Mouse (Mus musculus): ENCODE measurements around the gene Cd302.
A peak's percentile ranks its signal among the peaks of the same experiment; 100 is the strongest.

Gene Cd302

GRCm38 (mm10) chr2:60252782-60253181 lies 31.5 kb downstream of the Cd302 start:
- DNase-seq: no peak

- no peak for DNase-seq
These were observed 49.8 kb downstream of the Cd302 start for GRCm38 (mm10) chr2:60234506-60234905.

GRCm38 (mm10) chr2:60233147-60233546 lies 51.1 kb downstream of the Cd302 start:
- DNase-seq: no peak

GRCm38 (mm10) chr2:60230361-60230760 lies 53.9 kb downstream of the Cd302 start:
- no peak for DNase-seq

GRCm38 (mm10) chr2:60228470-60228869 lies 55.8 kb downstream of the Cd302 start:
- no peak for DNase-seq

- no peak for DNase-seq
These were observed 60.8 kb downstream of the Cd302 start for GRCm38 (mm10) chr2:60223489-60223888.

GRCm38 (mm10) chr2:60221954-60222353 lies 62.3 kb downstream of the Cd302 start:
- no peak for DNase-seq

- DNase-seq: peak; percentile 41
These were observed 63.1 kb downstream of the Cd302 start for GRCm38 (mm10) chr2:60221236-60221635.

GRCm38 (mm10) chr2:60217620-60218019 lies 66.7 kb downstream of the Cd302 start:
- DNase-seq: no peak

GRCm38 (mm10) chr2:60216547-60217153 lies 67.6 kb downstream of the Cd302 start:
- no peak for DNase-seq

- no peak for DNase-seq
These were observed 69.6 kb downstream of the Cd302 start for GRCm38 (mm10) chr2:60214683-60215082.

- DNase-seq: no peak
These were observed 71.8 kb downstream of the Cd302 start for GRCm38 (mm10) chr2:60212488-60212887.

- no peak for DNase-seq
These were observed 73.5 kb downstream of the Cd302 start for GRCm38 (mm10) chr2:60210821-60211220.

GRCm38 (mm10) chr2:60209703-60210651 lies 74.3 kb downstream of the Cd302 start, which contains the start of the genes Baz2b and March7:
TSS of gene Baz2b (minus strand) at chr2:60209839.
TSS of gene March7 (plus strand) at chr2:60209887.
- peak; percentile 86 for DNase-seq

- DNase-seq: peak; percentile 71
These were observed 75.1 kb downstream of the Cd302 start for GRCm38 (mm10) chr2:60209122-60209611.

- DNase-seq: no peak
These were observed 78.5 kb downstream of the Cd302 start for GRCm38 (mm10) chr2:60205795-60206194.

GRCm38 (mm10) chr2:60204162-60204561 lies 80.1 kb downstream of the Cd302 start:
- DNase-seq: no peak

GRCm38 (mm10) chr2:60203733-60204132 lies 80.6 kb downstream of the Cd302 start:
- no peak for DNase-seq

- DNase-seq: no peak
These were observed 81.3 kb downstream of the Cd302 start for GRCm38 (mm10) chr2:60202900-60203530.
